Mouse (Mus musculus): Measurements from ENCODE around the gene Arhgap23.

- no peak for TF ChIP-seq CTCF (IDR thresholded peaks at IDR 0.05; ENCODE audit: borderline replicate concordance, insufficient read depth, low read depth, low read length)
- TF ChIP-seq POLR2A (IDR thresholded peaks at IDR 0.05; ENCODE audit: borderline replicate concordance, insufficient read depth, low read length): no peak
Observed at GRCm38 (mm10) chr11:97477431-97477830, 62.1 kb downstream of the Arhgap23 start.

Measured in cerebellum, adult 2 months (tissue).